Mouse (Mus musculus) kidney, embryonic 15.5 days (tissue): ENCODE data around the gene App. TPM values are rescaled to one million over a fixed set of nuclear protein-coding genes. Genes with fewer than 3 reads are reported as not detected.

Experiments used
- ATAC-seq: fragments of 200-750 bp; cut with Nextera tagmentation; replicated peaks from 2 replicates; pipeline ENCODE4 v1.8.0; 2017; ENCODE audit warnings: moderate TSS enrichment; ENCODE audit not compliant: low FRiP score
- H3K27ac ChIP-seq: fragments of 300-500 bp; sonication (generic); 2 replicates; pipeline ENCODE4 v1.5.1; 2015; ENCODE audit warnings: mild to moderate bottlenecking, inconsistent platforms
- H3K27me3 ChIP-seq: fragments of 300-500 bp; sonication (generic); 2 replicates; pipeline ENCODE4 v1.6.1; 2015; ENCODE audit warnings: inconsistent platforms
- H3K36me3 ChIP-seq: fragments of 300-500 bp; sonication (generic); 2 replicates; pipeline ENCODE4 v1.6.1; 2015; ENCODE audit warnings: inconsistent platforms
- H3K4me1 ChIP-seq: fragments of 300-500 bp; sonication (generic); 2 replicates; pipeline ENCODE4 v1.6.1; 2015; ENCODE audit warnings: inconsistent platforms
- H3K4me2 ChIP-seq: fragments of 300-500 bp; sonication (generic); 2 replicates; pipeline ENCODE4 v1.6.1; 2015; ENCODE audit warnings: moderate library complexity, mild to moderate bottlenecking, inconsistent platforms
- H3K4me3 ChIP-seq: fragments of 300-500 bp; sonication (generic); replicated peaks from 2 replicates; pipeline ENCODE4 v1.5.1; 2015; ENCODE audit warnings: mild to moderate bottlenecking, inconsistent platforms
- H3K9ac ChIP-seq: fragments of 300-500 bp; sonication (generic); 2 replicates; pipeline ENCODE4 v1.6.1; 2015; ENCODE audit warnings: mild to moderate bottlenecking, inconsistent platforms
- H3K9me3 ChIP-seq: fragments of 300-500 bp; sonication (generic); replicated peaks from 2 replicates; pipeline ENCODE4 v1.6.1; 2016; ENCODE audit warnings: inconsistent platforms
- WGBS: fragments of 180-500 bp; shearing (Covaris S2); methylation state at CpG from one replicate; pipeline ENCODE4 v1.1.7; 2015; ENCODE audit warnings: mixed read lengths; 5-methylcytosine and 5-hydroxymethylcytosine counted together
- polyA plus RNA-seq: library from polyadenylated mRNA; unstranded; fragments of >200 nt; fragmentation: Nextera tagmentation; extraction: Ambion mirVana; gene quantifications from 2 replicates; pipeline ENCODE4 v1.2.1, GENCODE M21; 2015

Gene App
- polyA plus RNA-seq, 1 experiment from 2014 or later, result 292 TPM

DNA sequence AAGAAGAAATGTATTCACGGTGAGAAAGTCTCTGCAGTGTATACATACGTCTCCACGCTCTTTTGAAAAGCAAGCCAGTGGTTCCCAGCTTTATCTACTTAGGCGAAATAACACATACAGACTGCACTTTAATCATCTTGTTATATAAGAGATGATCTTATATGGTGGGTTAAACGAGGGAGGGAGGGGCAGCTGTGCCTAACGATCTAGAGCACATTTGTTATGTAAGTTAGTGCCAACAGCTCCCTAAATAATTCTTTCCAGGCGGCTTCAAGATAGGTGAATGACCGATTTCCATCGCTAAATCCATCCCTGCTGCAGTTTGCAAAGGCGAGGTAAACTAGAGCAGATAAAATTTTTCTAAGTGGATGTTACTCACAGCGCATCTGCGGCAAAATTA is 210.0 kb downstream of the App start:
- Histone ChIP-seq H3K4me3 (no peak overlapping the region), H3K27ac (no peak overlapping the region), H3K27me3 (no peaks in the 10 kb centered on the region), H3K4me2 (no peak overlapping the region), H3K4me1 (no peaks in the 10 kb centered on the region), H3K36me3 (peaks cover 89% of the 10 kb centered on the region), H3K9ac (no peak overlapping the region), H3K9me3 (no peaks in the 10 kb centered on the region)
- no peak for ATAC-seq
- 88% methylated on average over 12 of the region's 12 CpGs for WGBS

DNA sequence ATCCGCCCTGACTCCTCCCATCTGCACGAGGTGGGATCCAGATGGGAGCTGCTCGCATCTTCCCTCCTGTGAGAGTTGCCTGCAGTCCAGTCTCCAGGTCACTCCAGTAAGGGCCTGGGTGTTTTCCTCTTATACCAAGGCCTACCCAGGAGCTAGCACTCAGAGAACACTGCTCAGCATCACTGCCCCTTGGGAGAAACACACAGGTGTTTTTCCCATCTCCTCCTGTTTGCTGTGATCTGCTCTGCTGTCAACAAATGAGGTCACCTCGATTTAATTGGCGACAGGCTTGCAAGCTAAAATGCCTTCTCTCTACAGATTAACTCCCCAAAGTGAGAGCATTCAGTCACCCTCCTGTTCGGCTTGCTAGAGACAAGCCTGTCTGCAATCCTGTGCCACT is 216.3 kb downstream of the App start:
- no peak for ATAC-seq
- peaks cover 79% of the 10 kb centered on the region for H3K36me3 ChIP-seq
- 69% methylated on average over 6 of the region's 6 CpGs for WGBS
- H3K4me3 ChIP-seq, result no peak overlapping the region
- H3K9me3 ChIP-seq, result no peaks in the 10 kb centered on the region
- no peak overlapping the region for H3K4me2 ChIP-seq
- no peaks in the 10 kb centered on the region for H3K27me3 ChIP-seq
- H3K9ac ChIP-seq, result no peak overlapping the region
- no peak overlapping the region for H3K27ac ChIP-seq
- H3K4me1 ChIP-seq, result peaks cover 4% of the 10 kb centered on the region; the same call in 1 of the 2 replicates

DNA sequence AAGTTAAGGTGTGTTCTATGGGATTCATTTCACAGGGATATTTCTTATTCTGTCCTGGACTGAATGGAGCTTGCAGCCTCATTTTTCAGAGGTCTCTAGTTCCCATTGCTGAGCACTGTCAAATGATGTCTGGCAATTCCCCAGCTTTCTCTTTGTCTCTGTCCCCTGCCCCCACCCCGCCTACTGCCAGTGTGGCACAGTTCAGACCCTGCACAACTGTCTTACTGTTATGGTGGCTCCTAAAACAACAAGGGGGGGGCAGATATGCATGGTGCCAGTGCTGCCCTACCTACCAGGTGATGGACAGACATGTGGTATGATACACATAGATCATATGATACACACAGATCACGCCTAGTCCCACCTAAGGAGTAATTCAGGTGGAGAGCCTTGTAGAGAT is 216.9 kb downstream of the App start:
- H3K9ac ChIP-seq, result no peak overlapping the region
- no peak for ATAC-seq
- H3K4me2 ChIP-seq, result no peak overlapping the region
- no peaks in the 10 kb centered on the region for H3K9me3 ChIP-seq
- peaks cover 80% of the 10 kb centered on the region for H3K36me3 ChIP-seq
- 95% methylated on average over 2 of the region's 2 CpGs for WGBS
- H3K4me3 ChIP-seq, result no peak overlapping the region
- H3K27me3 ChIP-seq, result no peaks in the 10 kb centered on the region
- H3K27ac ChIP-seq, result no peak overlapping the region
- peaks cover 4% of the 10 kb centered on the region; the same call in 1 of the 2 replicates for H3K4me1 ChIP-seq

DNA sequence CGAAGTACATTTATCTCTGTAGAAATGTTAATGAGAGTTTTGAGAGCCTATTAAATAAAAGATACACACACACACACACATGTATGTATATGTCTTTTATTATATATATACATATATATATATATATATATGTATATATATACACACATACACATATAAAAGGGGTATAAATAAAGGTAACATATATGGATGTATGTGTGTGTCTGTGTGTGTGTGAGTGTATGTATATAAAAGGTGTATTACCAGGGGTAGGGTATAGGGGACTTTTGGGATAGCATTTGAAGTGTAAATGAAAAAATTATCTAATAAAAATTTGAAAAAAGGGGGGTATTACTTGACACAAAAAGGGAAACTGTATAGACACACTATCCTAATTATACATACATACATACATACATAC is 217.7 kb downstream of the App start:
- 0 out of 2 replicates have a peak, but pooled peaks have one; percentile 27 for ATAC-seq
- H3K9me3 ChIP-seq, result no peaks in the 10 kb centered on the region
- H3K4me3 ChIP-seq, result no peak overlapping the region
- peaks cover 76% of the 10 kb centered on the region for H3K36me3 ChIP-seq
- H3K4me2 ChIP-seq, result no peak overlapping the region
- H3K27ac ChIP-seq, result no peak overlapping the region
- WGBS, result 63% methylated on average over 1 of the region's 1 CpGs
- H3K9ac ChIP-seq, result no peak overlapping the region
- H3K27me3 ChIP-seq, result no peaks in the 10 kb centered on the region
- peaks cover 4% of the 10 kb centered on the region; the same call in 1 of the 2 replicates for H3K4me1 ChIP-seq

- Histone ChIP-seq H3K4me2 (peak overlapping the region; percentile 41), H3K36me3 (peaks cover 71% of the 10 kb centered on the region), H3K9ac (no peak overlapping the region), H3K4me1 (peaks cover 4% of the 10 kb centered on the region; the same call in 1 of the 2 replicates), H3K27me3 (no peaks in the 10 kb centered on the region), H3K4me3 (0 out of 2 replicates have a peak overlapping the region, but pooled peaks have one; percentile 10), H3K9me3 (no peaks in the 10 kb centered on the region), H3K27ac (no peak overlapping the region)
- ATAC-seq, result peak; percentile 93
- WGBS, result 32% methylated on average over 26 of the region's 26 CpGs
Observed at GRCm38 (mm10) chr16:84955204-84955839, 218.2 kb downstream of the App start.

DNA sequence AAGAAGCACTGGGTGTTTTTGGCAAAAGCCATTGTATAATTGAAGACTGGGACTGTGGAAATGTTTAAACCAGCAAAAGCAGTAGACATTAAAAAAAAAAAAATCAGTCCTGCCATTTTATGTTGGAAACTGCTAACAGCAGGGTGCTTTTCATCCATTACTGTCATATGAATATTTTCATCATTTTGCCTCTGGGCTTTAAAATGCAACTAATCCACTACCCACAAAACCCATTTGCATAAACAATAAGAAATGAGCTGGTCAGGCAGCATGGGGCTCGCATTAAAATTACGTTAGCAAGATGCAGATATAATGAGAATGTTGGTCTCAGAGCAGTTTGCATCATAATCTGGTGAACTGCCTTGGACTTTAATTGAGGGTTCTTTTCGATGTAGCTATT is 242.5 kb downstream of the App start:
- Histone ChIP-seq H3K9ac (no peak overlapping the region), H3K27ac (no peak overlapping the region), H3K4me1 (no peaks in the 10 kb centered on the region), H3K4me2 (no peak overlapping the region), H3K4me3 (no peak overlapping the region), H3K9me3 (no peaks in the 10 kb centered on the region), H3K36me3 (no peaks in the 10 kb centered on the region), H3K27me3 (no peaks in the 10 kb centered on the region)
- no peak for ATAC-seq
- 82% methylated on average over 3 of the region's 3 CpGs for WGBS

- Histone ChIP-seq H3K4me3 (no peak overlapping the region), H3K36me3 (no peaks in the 10 kb centered on the region), H3K9ac (no peak overlapping the region), H3K4me1 (no peaks in the 10 kb centered on the region), H3K27me3 (no peaks in the 10 kb centered on the region), H3K4me2 (no peak overlapping the region), H3K9me3 (no peaks in the 10 kb centered on the region), H3K27ac (no peak overlapping the region)
- no peak for ATAC-seq
- WGBS, result 100% methylated on average over 1 of the region's 1 CpGs
Observed at GRCm38 (mm10) chr16:84927827-84928226, 245.7 kb downstream of the App start.

DNA sequence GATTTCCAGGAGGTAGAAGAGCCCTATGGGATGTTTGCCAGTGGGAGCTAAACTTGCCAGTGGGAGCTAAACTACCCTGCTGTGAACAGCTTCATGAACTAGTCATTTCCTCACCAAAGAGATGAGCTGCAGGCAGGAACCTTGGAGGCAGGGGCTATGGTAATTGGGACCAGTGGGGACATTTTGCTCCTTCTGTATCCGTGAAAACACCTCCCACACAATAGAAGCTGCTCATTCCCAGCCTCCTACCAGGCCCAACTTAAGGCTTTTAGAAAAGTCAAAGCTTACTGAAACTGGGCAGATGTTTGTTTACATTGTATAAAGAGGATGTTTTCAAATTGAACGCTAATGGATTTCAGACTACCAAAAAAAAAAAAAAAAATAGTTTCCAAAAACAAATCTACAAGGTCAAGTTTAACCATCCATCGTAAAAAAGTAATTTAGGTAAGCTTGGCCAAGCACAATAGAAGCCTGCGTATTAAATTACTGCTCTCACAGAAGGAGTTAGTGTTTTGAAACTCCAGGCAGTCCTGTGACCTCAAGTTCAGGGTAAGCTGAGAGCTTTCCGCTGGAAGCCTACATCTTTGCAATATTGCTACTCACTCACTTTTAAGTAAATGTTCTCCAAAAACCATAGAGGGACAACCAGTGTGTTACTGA is 253.8 kb downstream of the App start:
- Histone ChIP-seq H3K27ac (peak overlapping the region; percentile 87), H3K4me3 (no peak overlapping the region), H3K4me2 (no peak overlapping the region), H3K4me1 (peaks cover 17% of the 10 kb centered on the region), H3K9me3 (no peaks in the 10 kb centered on the region), H3K9ac (no peak overlapping the region), H3K36me3 (no peaks in the 10 kb centered on the region), H3K27me3 (no peaks in the 10 kb centered on the region)
- 22% methylated on average over 5 of the region's 5 CpGs for WGBS
- ATAC-seq, result peak; percentile 91

DNA sequence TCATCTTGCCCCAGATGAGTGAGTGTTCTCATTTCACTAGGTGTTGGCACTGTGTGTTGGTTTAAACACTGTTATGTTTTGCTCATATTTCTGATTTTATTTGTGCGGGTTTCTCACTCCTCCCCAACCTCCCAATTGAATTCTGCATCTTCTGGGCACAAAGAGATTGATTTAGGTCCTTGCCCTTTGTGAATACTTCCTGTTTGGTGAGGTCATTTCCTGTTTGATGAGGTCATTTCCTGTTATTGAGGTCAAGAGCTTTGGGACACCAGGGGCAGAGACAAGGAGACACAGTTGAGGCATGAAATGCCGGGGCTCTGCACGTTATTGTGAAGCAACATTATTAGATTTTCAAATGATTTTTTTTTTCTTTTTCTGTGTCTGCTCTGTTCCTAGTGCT is 254.5 kb downstream of the App start:
- H3K9ac ChIP-seq, result no peak overlapping the region
- no peaks in the 10 kb centered on the region for H3K36me3 ChIP-seq
- peaks cover 17% of the 10 kb centered on the region for H3K4me1 ChIP-seq
- peak overlapping the region; percentile 87 for H3K27ac ChIP-seq
- WGBS, result 55% methylated on average over 3 of the region's 3 CpGs
- no peak overlapping the region for H3K4me2 ChIP-seq
- ATAC-seq, result no peak
- no peak overlapping the region for H3K4me3 ChIP-seq
- no peaks in the 10 kb centered on the region for H3K27me3 ChIP-seq
- no peaks in the 10 kb centered on the region for H3K9me3 ChIP-seq

GRCm38 (mm10) chr16:84916772-84917171 is 256.8 kb downstream of the App start:
- no peak overlapping the region for H3K9ac ChIP-seq
- no peak overlapping the region for H3K4me3 ChIP-seq
- no peaks in the 10 kb centered on the region for H3K27me3 ChIP-seq
- peaks cover 17% of the 10 kb centered on the region for H3K4me1 ChIP-seq
- no peak overlapping the region for H3K27ac ChIP-seq
- 68% methylated on average over 3 of the region's 3 CpGs for WGBS
- no peak overlapping the region for H3K4me2 ChIP-seq
- ATAC-seq, result no peak
- H3K9me3 ChIP-seq, result no peaks in the 10 kb centered on the region
- no peaks in the 10 kb centered on the region for H3K36me3 ChIP-seq

GRCm38 (mm10) chr16:84911477-84912165 is 261.9 kb downstream of the App start:
- H3K4me1 ChIP-seq, result no peaks in the 10 kb centered on the region
- no peaks in the 10 kb centered on the region for H3K9me3 ChIP-seq
- H3K4me2 ChIP-seq, result no peak overlapping the region
- H3K4me3 ChIP-seq, result no peak overlapping the region
- H3K27me3 ChIP-seq, result no peaks in the 10 kb centered on the region
- H3K27ac ChIP-seq, result no peak overlapping the region
- no peaks in the 10 kb centered on the region for H3K36me3 ChIP-seq
- no peak overlapping the region for H3K9ac ChIP-seq
- ATAC-seq, result no peak
- 93% methylated on average over 8 of the region's 8 CpGs for WGBS

GRCm38 (mm10) chr16:84902995-84903394 is 270.6 kb downstream of the App start:
- no peaks in the 10 kb centered on the region for H3K36me3 ChIP-seq
- no peaks in the 10 kb centered on the region for H3K4me1 ChIP-seq
- no peaks in the 10 kb centered on the region for H3K9me3 ChIP-seq
- H3K4me2 ChIP-seq, result no peak overlapping the region
- no peak for ATAC-seq
- 97% methylated on average over 4 of the region's 4 CpGs for WGBS
- no peak overlapping the region for H3K27ac ChIP-seq
- H3K9ac ChIP-seq, result no peak overlapping the region
- H3K4me3 ChIP-seq, result no peak overlapping the region
- H3K27me3 ChIP-seq, result no peaks in the 10 kb centered on the region
